Mouse (Mus musculus) liver, postnatal 0 days (tissue): ENCODE measurements at regions not wholly inside any gene's neighbourhood (a gene's known extent, or its start where the extent isn't known, plus 50 kb on each side); places are given as distances from the start of the nearest gene placed in this dataset.

Source experiments
- CTCF ChIP-seq: sonication (generic); IDR thresholded peaks from 2 replicates; pipeline ENCODE4 v1.5.1; 2016; ENCODE audit warnings: antibody characterized with exemption, low read depth
- EP300 ChIP-seq: IDR thresholded peaks from 2 replicates; pipeline ENCODE4 v1.6.1; 2016; ENCODE audit warnings: antibody characterized with exemption, low read depth, mild to moderate bottlenecking

GRCm38 (mm10) chr1:90290428-90291197, 86.8 kb downstream of the Ackr3 start:
- TF ChIP-seq EP300 (no peak), CTCF (no peak)
